Mouse (Mus musculus) pancreas, adult 10 weeks (tissue): Measurements from ENCODE around the gene Speer1. TPM values are rescaled to one million over a fixed set of nuclear protein-coding genes. Genes with fewer than 3 reads are reported as not detected.

Experiments
- polyA plus RNA-seq: library from polyadenylated mRNA; stranded (reverse); fragments of 350-450 nt; fragmentation: Illumina TruSeq; extraction: RNeasy Lipid Tissue Mini Kit (QIAGEN cat#74804); gene quantifications from one replicate; pipeline ENCODE4 v1.2.3, GENCODE M21; 2015; ENCODE audit warnings: low read depth, low replicate concordance; ENCODE audit not compliant: insufficient read depth

The Speer1 gene
- polyA plus RNA-seq, result not detected

GRCm38 (mm10) chr5:11341216-11341615 is at the start of gene Speer1:
Gene Speer1, plus strand, starts transcription at chr5:11341516.

Other genes with a start within 250 kb of the Speer1 start
- not detected for gene Gm8879, start 213.9 kb upstream of the Speer1 start, polyA plus RNA-seq
- gene Gm5861, start 158.4 kb upstream of the Speer1 start, polyA plus RNA-seq, result not detected
- gene Gm8890, start 85.5 kb upstream of the Speer1 start, polyA plus RNA-seq, result not detected
- not detected for gene Gm8897, start 74.9 kb downstream of the Speer1 start, polyA plus RNA-seq
- not detected for gene Gm8906, start 161.2 kb downstream of the Speer1 start, polyA plus RNA-seq